Mouse (Mus musculus) heart, adult 18-20 months (tissue): ENCODE data around the gene Phox2a. TPM values are rescaled to one million over a fixed set of nuclear protein-coding genes. Genes with fewer than 3 reads are reported as not detected.

ENCODE experiments used
- total RNA-seq, 2 experiments: library from RNA; stranded (reverse); gene quantifications; 2 replicates each; pipeline ENCODE4 v1.2.3; 2021

The Phox2a gene
- total RNA-seq, 2 experiments from 2014 or later, result 0.18 to 0.27 TPM

Other genes with a start within 250 kb of the Phox2a start
- under 1 TPM in 1 of 2 experiments, not detected in 1; 0.15 TPM for gene Art2b, start 232.7 kb upstream of the Phox2a start, total RNA-seq
- gene Clpb, start 154.7 kb upstream of the Phox2a start, total RNA-seq, result 10 to 100 TPM; 76.3 to 88.0 TPM
- gene Inppl1, start 19.9 kb downstream of the Phox2a start, total RNA-seq, result 100 to 1,000 TPM; 184 to 200 TPM
- 1 to 10 TPM; 5.0 to 7.5 TPM for gene Folr2, start 38.9 kb downstream of the Phox2a start, total RNA-seq
- gene Anapc15, start 45.4 kb downstream of the Phox2a start, total RNA-seq, result 10 to 100 TPM; 16.8 to 17.2 TPM
- gene Folr1, start 52.5 kb downstream of the Phox2a start, total RNA-seq, result not detected
- gene Lamtor1, start 87.6 kb downstream of the Phox2a start, total RNA-seq, result 100 to 1,000 TPM; 117 TPM
- gene Tomt, start 88.0 kb downstream of the Phox2a start, total RNA-seq, result not detected
- 1 to 10 TPM; 4.1 to 5.7 TPM for gene Lrrc51, start 115.6 kb downstream of the Phox2a start, total RNA-seq
- gene Numa1, start 115.8 kb downstream of the Phox2a start, total RNA-seq, result 10 to 100 TPM; 89.0 to 95.0 TPM
- 10 to 100 TPM in 1 of 2 experiments, 1 to 10 TPM in 1; 7.4 to 11.9 TPM for gene Il18bp, start 200.4 kb downstream of the Phox2a start, total RNA-seq
- 10 to 100 TPM; 24.5 TPM for gene Rnf121, start 247.2 kb downstream of the Phox2a start, total RNA-seq
- 1 to 10 TPM; 4.9 to 6.9 TPM for gene Xndc1, start 247.2 kb downstream of the Phox2a start, total RNA-seq
- gene Xntrpc, start 247.4 kb downstream of the Phox2a start, total RNA-seq, result under 1 TPM; 0.44 to 0.74 TPM